Mouse (Mus musculus) NIH3T3 (cell line): ENCODE data around the gene Tmem26.
A peak's percentile ranks its signal among the peaks of the same experiment; 100 is the strongest.

ENCODE experiments used
- DNase-seq: peaks from one replicate; pipeline ENCODE4 v3.0.0-alpha.2; 2012; ENCODE audit warnings: low read depth

Gene Tmem26

GRCm38 (mm10) chr10:68759238-68759637, 35.8 kb downstream of the Tmem26 start:
- DNase-seq, result peak; percentile 58

- no peak for DNase-seq
Measured at GRCm38 (mm10) chr10:68759789-68760188, 36.3 kb downstream of the Tmem26 start.

- DNase-seq, result no peak
Measured at GRCm38 (mm10) chr10:68781067-68781868, 57.8 kb downstream of the Tmem26 start.

- DNase-seq, result peak; percentile 15
Measured at GRCm38 (mm10) chr10:68782724-68783123, 59.3 kb downstream of the Tmem26 start.

- no peak for DNase-seq
Measured at GRCm38 (mm10) chr10:68783856-68784255, 60.4 kb downstream of the Tmem26 start.

- DNase-seq, result no peak
Measured at GRCm38 (mm10) chr10:68784463-68784862, 61.0 kb downstream of the Tmem26 start.

GRCm38 (mm10) chr10:68795466-68795865, 72.0 kb downstream of the Tmem26 start:
- DNase-seq, result peak; percentile 4

GRCm38 (mm10) chr10:68799883-68800282, 76.4 kb downstream of the Tmem26 start:
- no peak for DNase-seq

- no peak for DNase-seq
Measured at GRCm38 (mm10) chr10:68800339-68800738, 76.9 kb downstream of the Tmem26 start.

GRCm38 (mm10) chr10:68806328-68806727, 82.9 kb downstream of the Tmem26 start:
- no peak for DNase-seq

GRCm38 (mm10) chr10:68810958-68811357, 87.5 kb downstream of the Tmem26 start:
- no peak for DNase-seq

GRCm38 (mm10) chr10:68812699-68813098, 89.3 kb downstream of the Tmem26 start:
- DNase-seq, result no peak

- DNase-seq, result peak; percentile 13
Measured at GRCm38 (mm10) chr10:68817281-68817680, 93.8 kb downstream of the Tmem26 start.

GRCm38 (mm10) chr10:68818065-68818759, 94.8 kb downstream of the Tmem26 start:
- DNase-seq, result no peak

- no peak for DNase-seq
Measured at GRCm38 (mm10) chr10:68824519-68824918, 101.1 kb downstream of the Tmem26 start.
